Mouse (Mus musculus) MEL (cell line): ENCODE results near the gene Drd1.

ENCODE experiments used
- EP300 ChIP-seq, 2 experiments: IDR thresholded peaks; 2 replicates each; pipeline ENCODE4 v1.6.1; 2011; ENCODE audit warnings: improper control_type of control experiment in 2 of 2, low read length in 2 of 2, low read depth in 1 of 2, mild to moderate bottlenecking in 1 of 2
- GATA1 ChIP-seq: IDR thresholded peaks from 2 replicates; pipeline ENCODE4 v1.6.1; 2011; ENCODE audit warnings: low read depth, low read length, improper control_type of control experiment
- MYC ChIP-seq: IDR thresholded peaks from 2 replicates; pipeline ENCODE4 v1.6.1; 2011; ENCODE audit warnings: low read depth, mild to moderate bottlenecking, low read length, improper control_type of control experiment, moderate library complexity
- POLR2A ChIP-seq, 2 experiments: IDR thresholded peaks; 2 replicates each; pipeline ENCODE4 v1.6.1; 2011 to 2012; ENCODE audit warnings: low read length in 2 of 2, mild to moderate bottlenecking in 2 of 2, control low read depth in 1 of 2, improper control_type of control experiment in 1 of 2, low read depth in 1 of 2, moderate library complexity in 1 of 2; ENCODE audit not compliant: control insufficient read depth in 1 of 2, insufficient read depth in 1 of 2, poor library complexity in 1 of 2
- USF1 ChIP-seq: IDR thresholded peaks from 2 replicates; pipeline ENCODE4 v1.6.1; 2014; ENCODE audit warnings: low read depth, mild to moderate bottlenecking, inconsistent platforms, low read length, improper control_type of control experiment, moderate library complexity

- TF ChIP-seq MYC: no peak
- TF ChIP-seq USF1: no peak
- TF ChIP-seq GATA1: no peak
- no peak for TF ChIP-seq EP300 (IDR thresholded peaks at IDR 0.05; ENCODE audit: low read depth in 1 of 2, low read length in 2 of 2)
- no peak for TF ChIP-seq POLR2A (IDR thresholded peaks at IDR 0.05; ENCODE audit: control insufficient read depth in 1 of 2, insufficient read depth in 1 of 2, low read depth in 1 of 2, low read length in 2 of 2, poor library complexity in 1 of 2)
These were observed 15.2 kb downstream of the Drd1 start for GRCm38 (mm10) chr13:54040256-54040655.
